In genomic region chr9:109896253-109897150, GRCm38 (mm10) we compare ENCODE assay signal across 14 mouse cellular contexts. TPM values are rescaled to one million over a fixed set of nuclear protein-coding genes. Genes with fewer than 3 reads are reported as not detected.
DNase-seq lines count a peak whose midpoint lies in the region; ATAC-seq and TF ChIP-seq lines count a peak whose summit lies in the region.
"Had no signal": no experiment of that assay in that cellular context is flagged by ENCODE, and none has a peak within 500 bp of the region (broad histone marks: within the 10 kb centered on the region; RNA-seq: fewer than 3 reads in every experiment).

No protein-coding gene starts in this region.

- peaks cover 31% of the 10 kb centered on the region for H3K4me1 ChIP-seq in heart, adult 2 months (ENCODE audit: control insufficient read depth, insufficient read depth, low read length)
- H3K4me1 ChIP-seq in heart, embryonic 12.5 days (replicated peaks), result peaks cover 34% of the 10 kb centered on the region
- 0 out of 4 replicates have a peak, but pooled peaks cover 0 to 3% of the 10 kb centered on the region in 2 experiments for H3K4me1 ChIP-seq in CH12.LX (ENCODE audit: control insufficient read depth in 1 of 2, insufficient read depth in 2 of 2)

- DNase-seq in heart, adult 2 months, result peak in 1 of 2 experiments; percentile 40
- DNase-seq in CH12.LX (ENCODE audit: extremely low read depth), result no peak
- DNase-seq in gastrocnemius, postnatal 10 days, result peak; percentile 33
- peak; percentile 38 to 52 for DNase-seq in kidney, postnatal 36 days
- no peak for DNase-seq in layer of hippocampus, postnatal 25 days (ENCODE audit: extremely low spot score in 1 of 2, low spot score in 1 of 2)
- no peak for DNase-seq in left cerebral cortex, adult 9 months (ENCODE audit: low spot score in 2 of 2)
- DNase-seq in right cerebral cortex, postnatal 36 days (ENCODE audit: low spot score in 2 of 2), result no peak
- DNase-seq: adrenal gland, adult 8-10 months; spleen, adult 18-20 months had no signal

- H3K27me3 ChIP-seq in heart, adult 2 months (ENCODE audit: control insufficient read depth, insufficient read depth, low read length), result no peaks in the 10 kb centered on the region
- H3K27me3 ChIP-seq in heart, embryonic 12.5 days (replicated peaks), result no peaks in the 10 kb centered on the region
- no peaks in the 10 kb centered on the region for H3K27me3 ChIP-seq in CH12.LX (replicated peaks)
- H3K27me3 ChIP-seq: limb, embryonic 15.5 days had no signal

- 0 out of 2 replicates have a peak, but pooled peaks have one; percentile 16 for TF ChIP-seq EP300 in heart, adult 2 months (IDR thresholded peaks at IDR 0.05; ENCODE audit: insufficient read depth, low read depth, low read length)
- TF ChIP-seq EP300 in CH12.LX (IDR thresholded peaks at IDR 0.05; ENCODE audit: low read length), result no peak

- dilution Hi-C loops in CH12.LX (cut with MboI; ENCODE audit: extremely low pct_ligation_motif_present, extremely low pct_unique_long_range_greater_than_20kb, low sequenced_read_pairs), result no loop called here

- in situ Hi-C loops in CH12.LX (cut with MboI; ENCODE audit: low pct_ligation_motif_present, low pct_unique_long_range_greater_than_20kb, low sequenced_read_pairs), result loop anchor here (5.0 to 10.0 kb wide), 2 partner anchors 46 to 388 kb away; no protein-coding TSS in a partner anchor

- H3K36me3 ChIP-seq in heart, adult 2 months (ENCODE audit: control insufficient read depth, insufficient read depth, low read length), result no peaks in the 10 kb centered on the region; the same call in 1 of the 2 replicates
- H3K36me3 ChIP-seq in heart, embryonic 12.5 days, result peaks cover 30% of the 10 kb centered on the region
- peaks cover 37 to 85% of the 10 kb centered on the region in 2 experiments for H3K36me3 ChIP-seq in CH12.LX (replicated peaks in 1 of 2; ENCODE audit: control insufficient read depth in 1 of 2, insufficient read depth in 1 of 2, low read length in 1 of 2)

- no peaks in the 10 kb centered on the region for H3K9me3 ChIP-seq in heart, embryonic 12.5 days (replicated peaks)
- H3K9me3 ChIP-seq in CH12.LX (replicated peaks; ENCODE audit: low read length), result no peaks in the 10 kb centered on the region
- H3K9me3 ChIP-seq: limb, embryonic 15.5 days had no signal

- peak overlapping the region; percentile 64 for H3K27ac ChIP-seq in heart, adult 2 months
- H3K27ac ChIP-seq in heart, embryonic 12.5 days (ENCODE audit: poor library complexity, severe bottlenecking), result no peak overlapping the region
- no peak overlapping the region for H3K27ac ChIP-seq in CH12.LX (ENCODE audit: insufficient read depth, low read depth)
- H3K27ac ChIP-seq: limb, embryonic 15.5 days; macrophage had no signal

- no peak overlapping the region for H3K4me2 ChIP-seq in heart, embryonic 12.5 days
- H3K4me2 ChIP-seq in CH12.LX (ENCODE audit: insufficient read depth, low read depth, poor library complexity, severe bottlenecking), result no peak overlapping the region
- H3K4me2 ChIP-seq: limb, embryonic 15.5 days had no signal

- no peak for TF ChIP-seq CTCF in heart, adult 2 months (IDR thresholded peaks at IDR 0.05)
- TF ChIP-seq CTCF in CH12.LX (conservative IDR thresholded peaks at IDR 0.05 in 1 of 2, IDR thresholded peaks at IDR 0.05 in 1 of 2; ENCODE audit: low read depth in 2 of 2, low read length in 2 of 2), result no peak

- no peak for TF ChIP-seq RAD21 in CH12.LX (IDR thresholded peaks at IDR 0.05; ENCODE audit: low read depth, low read length)

- no peak for ATAC-seq in heart, embryonic 12.5 days (ENCODE audit: insufficient number of reproducible peaks, low FRiP score)

- no peak for TF ChIP-seq POLR2A in heart, adult 2 months (IDR thresholded peaks at IDR 0.05; ENCODE audit: insufficient read depth, low read depth, low read length)
- no peak for TF ChIP-seq POLR2A in CH12.LX (IDR thresholded peaks at IDR 0.05; ENCODE audit: low read depth, low read length)

- intact Hi-C loops in heart, adult 2 months (cut with DNase I), result no loop called here

- WGBS in heart, adult 2 months, result 50% methylated on average over 8 of the region's 8 CpGs
- 74% methylated on average over 8 of the region's 8 CpGs for WGBS in heart, embryonic 12.5 days

- H3K4me3 ChIP-seq in heart, adult 2 months, result no peak overlapping the region
- H3K4me3 ChIP-seq in heart, embryonic 12.5 days, result no peak overlapping the region
- no peak overlapping the region for H3K4me3 ChIP-seq in CH12.LX (replicated peaks in 1 of 3; ENCODE audit: low read depth in 2 of 3, low read length in 2 of 3, poor library complexity in 1 of 3)
- H3K4me3 ChIP-seq: limb, embryonic 15.5 days had no signal

- no peaks in the 10 kb centered on the region for H3K79me2 ChIP-seq in heart, adult 2 months (replicated peaks; ENCODE audit: control insufficient read depth, insufficient read depth, low read length)
- no peaks in the 10 kb centered on the region for H3K79me2 ChIP-seq in CH12.LX (replicated peaks; ENCODE audit: control insufficient read depth, extremely low read depth, insufficient read depth, poor library complexity, severe bottlenecking)

- no peak overlapping the region for H3K9ac ChIP-seq in heart, adult 2 months (ENCODE audit: low read depth, low read length)
- H3K9ac ChIP-seq in heart, embryonic 12.5 days, result no peak overlapping the region
- no peak overlapping the region for H3K9ac ChIP-seq in CH12.LX (ENCODE audit: insufficient read depth, low read depth)
- H3K9ac ChIP-seq: limb, embryonic 15.5 days had no signal

TF ChIP-seq in CH12.LX, 34 proteins besides CTCF, POLR2A, EP300 and RAD21:
- TF ChIP-seq POLR2AphosphoS2 (IDR thresholded peaks at IDR 0.05; ENCODE audit: low read depth, low read length) (0 out of 2 replicates have a peak, but pooled peaks have one; percentile 3), MAX (IDR thresholded peaks at IDR 0.05; ENCODE audit: low read length) (no peak), ZNF384 (IDR thresholded peaks at IDR 0.05; ENCODE audit: low read depth, low read length) (0 out of 2 replicates have a peak, but pooled peaks have one; percentile 34), RCOR1 (conservative IDR thresholded peaks at IDR 0.05; ENCODE audit: low read depth, low read length) (no peak)

RNA-seq across cellular contexts. Expression of gene Cdc25a, which starts 21.1 kb away (rescaled TPM):
- 1 to 10 TPM; 4.4 to 4.9 TPM for total RNA-seq in heart, adult 2 months (2021)
- polyA plus RNA-seq in heart, adult 2 months (2012; rRNA removed), result 2.1 and 2.8 TPM in 2 replicates
- polyA plus RNA-seq in heart, embryonic 12.5 days (2016; fragmentation: Nextera tagmentation; extraction: Ambion mirVana), result 27.6 and 28.6 TPM in 2 replicates
- total RNA-seq in CH12.LX (2012; rRNA removed) (32.4 and 54.6 TPM in 2 replicates), CH12.LX (2014; rRNA removed) (32.2 and 32.6 TPM in 2 replicates)
- 74.9 TPM in 2 replicates for polyA plus RNA-seq in CH12.LX (2012; ENCODE audit: insufficient read length, low read depth)
- total RNA-seq in gastrocnemius, postnatal 10 days (2021), result 1 to 10 TPM; 6.2 to 9.2 TPM
- 1 to 10 TPM; 4.3 to 5.6 TPM for total RNA-seq in layer of hippocampus, postnatal 25 days (2021)

RNA-seq across cellular contexts. Expression of gene Map4, which starts 34.8 kb away (rescaled TPM):
- total RNA-seq in heart, adult 2 months (2021), result 100 to 1,000 TPM; 279 to 331 TPM
- 172 and 183 TPM in 2 replicates for polyA plus RNA-seq in heart, adult 2 months (2012; rRNA removed)
- 118 and 122 TPM in 2 replicates for polyA plus RNA-seq in heart, embryonic 12.5 days (2016; fragmentation: Nextera tagmentation; extraction: Ambion mirVana)
- total RNA-seq in CH12.LX (2012; rRNA removed), result 23.1 and 28.9 TPM in 2 replicates
- total RNA-seq in CH12.LX (2014; rRNA removed), result 13.8 and 14.4 TPM in 2 replicates
- 40.6 and 45.8 TPM in 2 replicates for polyA plus RNA-seq in CH12.LX (2012; ENCODE audit: insufficient read length, low read depth)
- 100 to 1,000 TPM; 466 to 507 TPM for total RNA-seq in gastrocnemius, postnatal 10 days (2021)
- total RNA-seq in layer of hippocampus, postnatal 25 days (2021), result 100 to 1,000 TPM; 580 to 618 TPM

RNA-seq across cellular contexts. Expression of gene Camp, which starts 47.1 kb away (rescaled TPM):
- total RNA-seq in heart, adult 2 months (2021), result not detected
- polyA plus RNA-seq in heart, adult 2 months (2012; rRNA removed), result 0.35 and 1.5 TPM in 2 replicates
- 0.35 and 1.1 TPM in 2 replicates for polyA plus RNA-seq in heart, embryonic 12.5 days (2016; fragmentation: Nextera tagmentation; extraction: Ambion mirVana)
- not detected in 2 replicates for total RNA-seq in CH12.LX (2012; rRNA removed)
- not detected in 2 replicates for total RNA-seq in CH12.LX (2014; rRNA removed)
- polyA plus RNA-seq in CH12.LX (2012; ENCODE audit: insufficient read length, low read depth), result not detected in 2 replicates
- total RNA-seq in gastrocnemius, postnatal 10 days (2021), result 1 to 10 TPM in 1 of 2 experiments, not detected in 1; 7.8 TPM
- total RNA-seq in layer of hippocampus, postnatal 25 days (2021), result not detected
- total RNA-seq: adrenal gland, adult 8-10 months; midbrain, postnatal 0 days had no signal
- polyA plus RNA-seq: C2C12 had no signal

Comparison
In these comparisons a context has a peak if more than half of its experiments do, and no peak if none do; other contexts are left out.
1. DNase-seq: peak in gastrocnemius, postnatal 10 days (single experiment) and kidney, postnatal 36 days (2 of 2); none in CH12.LX (single experiment), layer of hippocampus, postnatal 25 days (0 of 2), left cerebral cortex, adult 9 months (0 of 2) and right cerebral cortex, postnatal 36 days (0 of 2).
2. RNA of gene Map4, which starts 34.8 kb away (total RNA-seq): 580 to 618 TPM in layer of hippocampus, postnatal 25 days, 466 to 507 TPM in gastrocnemius, postnatal 10 days and 279 to 331 TPM in heart, adult 2 months; 13.8 to 28.9 TPM in CH12.LX; every median in the first group is over 4 times any median in the second.